Mouse (Mus musculus): ENCODE measurements around the gene Tmem179.

Gene Tmem179

DNA sequence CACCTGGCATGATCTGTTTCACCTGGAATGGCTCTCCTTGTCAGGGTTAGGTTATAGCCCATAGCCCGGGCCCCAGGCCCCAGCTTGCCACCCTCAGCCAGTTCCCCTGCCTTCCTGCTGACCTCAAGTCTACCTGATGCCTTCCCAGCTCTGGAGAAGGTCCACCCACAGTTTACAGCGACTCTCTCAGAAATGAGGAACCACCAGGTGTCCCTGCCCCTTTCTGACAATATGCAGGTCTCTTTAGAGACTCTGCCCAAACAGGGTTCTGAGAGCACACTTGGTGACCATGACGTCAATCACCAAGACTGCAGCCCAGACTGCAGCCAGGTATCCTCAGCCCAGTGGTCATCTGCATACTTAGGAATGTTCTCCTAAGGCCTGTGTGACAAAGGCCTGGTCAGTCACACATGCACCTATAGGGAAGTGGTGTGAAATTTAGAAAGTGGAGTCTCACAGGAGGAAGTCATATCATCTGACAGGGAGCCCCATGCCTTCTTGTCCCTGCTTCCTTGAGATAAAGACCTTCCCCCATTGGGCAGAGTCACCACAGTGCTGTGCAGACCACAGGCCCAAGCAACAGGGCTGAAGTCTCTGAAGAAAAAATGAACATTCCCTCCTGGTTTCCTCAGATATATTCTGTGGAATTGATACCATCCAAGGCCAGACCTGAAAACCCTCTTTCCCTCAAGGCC lies 52.6 kb downstream of the Tmem179 start:
- DNase-seq (ENCODE audit: low spot score in 2 of 2): no peak

DNA sequence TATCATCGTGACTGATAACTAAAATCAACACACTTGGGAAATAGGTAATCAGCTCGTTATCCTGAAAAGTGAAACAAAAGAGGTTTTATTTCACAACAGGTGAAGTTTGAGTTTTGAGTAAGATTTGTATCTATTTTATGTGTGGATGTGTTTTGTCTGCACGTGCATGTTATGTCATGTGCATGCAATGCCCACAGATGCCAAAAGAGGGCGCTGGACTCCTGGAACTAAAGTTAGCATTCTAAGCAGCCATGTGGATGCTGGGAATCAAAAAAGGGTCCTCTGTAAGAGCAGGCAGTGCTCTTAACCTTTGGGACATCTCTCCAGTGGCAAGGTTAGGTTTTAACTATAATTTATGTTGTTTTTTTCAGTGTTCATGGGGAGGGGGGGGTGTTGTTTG lies 53.3 kb downstream of the Tmem179 start:
- no peak for DNase-seq (ENCODE audit: low spot score in 2 of 2)

DNA sequence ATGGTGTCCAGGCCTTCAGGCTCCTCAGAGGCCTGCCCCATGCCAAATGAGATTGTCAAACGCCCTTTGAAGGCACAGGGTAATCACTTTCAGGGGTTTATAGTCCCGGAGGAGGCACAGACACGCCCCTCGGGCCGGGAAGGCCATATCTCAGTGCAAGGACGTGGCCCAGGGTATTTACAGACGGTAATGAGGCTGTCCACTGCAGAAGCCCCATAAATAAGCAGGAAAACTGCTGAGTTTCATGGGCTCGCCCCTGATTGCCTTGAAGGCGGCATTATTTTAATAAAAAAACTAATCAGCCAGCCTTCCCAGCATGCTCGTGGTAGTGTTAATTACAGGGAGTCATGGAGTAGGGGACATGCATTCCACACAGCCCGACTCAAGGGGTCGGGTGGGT lies 54.1 kb downstream of the Tmem179 start:
- DNase-seq (ENCODE audit: low spot score in 2 of 2): no peak

DNA sequence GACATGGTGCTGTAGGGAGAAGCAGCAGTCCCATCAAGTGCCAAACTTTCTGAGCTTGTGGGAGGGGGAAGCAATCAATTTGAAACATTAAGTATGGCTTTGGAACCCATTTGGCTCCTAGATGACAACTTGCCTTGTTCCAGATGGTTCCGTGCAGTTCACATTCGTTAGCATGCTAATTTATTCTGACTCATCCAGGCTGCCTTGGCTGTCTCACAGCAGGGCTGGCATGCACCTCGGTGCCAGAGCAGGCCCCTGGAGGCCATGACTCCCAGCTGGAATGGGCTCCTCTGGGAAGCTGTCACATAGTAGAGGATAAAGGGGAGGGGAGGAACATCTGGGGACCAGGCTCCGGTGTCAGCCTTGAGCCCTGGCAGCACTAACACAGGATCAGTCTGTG lies 58.7 kb downstream of the Tmem179 start:
- DNase-seq (ENCODE audit: low spot score in 2 of 2): no peak

DNA sequence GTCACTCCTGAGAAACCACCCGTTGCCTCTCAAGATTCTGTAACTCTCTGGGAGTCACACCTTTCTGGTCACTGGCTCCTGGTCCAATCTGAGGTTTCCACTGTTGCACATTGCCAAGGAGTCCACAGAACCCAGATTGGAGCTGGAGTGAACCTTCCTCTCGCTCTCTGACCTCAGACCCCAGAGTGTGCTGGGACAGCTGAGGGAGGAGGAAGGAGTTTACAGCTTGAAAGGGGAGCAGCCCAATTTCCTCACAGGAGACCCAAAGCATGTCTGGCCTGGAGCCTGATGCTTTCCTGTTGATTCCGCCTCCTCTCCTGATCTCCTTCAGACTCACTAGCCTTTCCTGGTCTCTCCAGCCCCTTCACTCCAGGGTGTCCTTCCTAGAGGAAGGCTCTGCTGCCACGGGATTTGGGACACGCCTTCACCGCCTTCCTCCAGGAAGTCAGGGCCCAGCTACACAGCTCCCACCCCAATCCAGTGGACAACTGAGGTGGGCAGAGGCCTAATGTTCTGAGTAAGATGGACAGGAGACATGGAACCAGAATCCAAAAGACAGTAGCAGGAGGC lies 60.3 kb downstream of the Tmem179 start:
- DNase-seq (ENCODE audit: low spot score in 2 of 2): no peak

DNA sequence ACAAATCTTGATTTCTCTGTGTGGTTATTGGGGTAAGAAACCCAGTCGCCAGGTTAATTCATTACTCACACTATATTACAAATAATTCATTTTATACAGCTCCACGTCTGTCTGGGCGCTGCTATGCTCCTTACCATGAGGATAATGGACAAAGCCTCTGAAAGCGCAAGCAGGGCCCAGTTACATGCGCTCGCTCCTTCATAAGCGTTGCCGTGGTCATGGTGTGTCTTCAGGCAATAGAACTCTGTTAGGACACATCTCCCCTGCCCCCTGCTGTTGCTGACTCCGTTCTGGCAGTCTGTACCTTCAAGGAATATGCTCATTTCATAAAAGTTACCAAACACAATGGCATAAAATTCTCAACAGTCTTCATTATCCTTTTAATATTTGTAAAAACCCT lies 64.7 kb downstream of the Tmem179 start:
- DNase-seq (ENCODE audit: low spot score in 2 of 2): no peak

DNA sequence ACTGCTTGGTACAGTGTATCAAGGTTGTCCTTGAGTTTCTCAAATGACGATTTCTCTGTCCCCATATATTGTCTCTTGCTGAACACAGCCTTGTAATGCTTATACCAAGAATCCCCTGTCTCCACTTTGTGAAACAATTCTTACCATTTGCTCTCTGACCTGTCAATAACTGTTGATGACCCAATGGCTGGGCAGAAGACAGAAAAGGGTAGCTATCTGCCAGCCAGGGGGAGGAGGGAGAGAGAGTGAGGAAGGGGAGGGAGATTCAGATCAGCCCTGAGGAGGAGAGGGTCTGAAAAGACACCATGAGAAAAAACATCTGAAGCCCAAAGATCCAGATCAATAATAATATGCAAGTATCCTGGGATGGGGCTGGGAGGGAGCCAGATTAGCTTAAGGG lies 65.2 kb downstream of the Tmem179 start:
- no peak for DNase-seq (ENCODE audit: low spot score in 2 of 2)

DNA sequence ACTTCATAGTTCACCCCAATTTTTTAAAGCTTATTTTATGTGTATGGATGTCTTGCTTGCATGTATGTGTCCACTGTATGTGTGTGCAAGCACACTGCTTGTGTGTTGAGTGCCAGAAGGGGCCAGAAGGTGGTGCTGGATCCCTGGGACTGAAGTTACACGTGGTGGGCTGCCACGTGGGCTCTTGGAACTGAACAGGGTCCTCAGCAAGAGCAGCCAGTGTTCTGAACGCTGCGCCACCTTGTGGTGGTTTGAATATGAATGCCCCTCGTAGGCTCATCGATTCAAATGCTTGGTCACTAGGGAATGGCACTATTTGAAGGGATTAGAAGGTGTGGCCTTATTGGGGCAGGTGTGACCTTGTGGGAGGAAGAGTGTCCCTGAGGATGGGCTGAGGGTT lies 65.7 kb downstream of the Tmem179 start:
- DNase-seq (ENCODE audit: low spot score in 2 of 2): no peak
